Mouse (Mus musculus) skeletal muscle tissue, adult 2 months (tissue): ENCODE results near the gene Agbl3.
A peak's percentile ranks its signal among the peaks of the same experiment; 100 is the strongest.

ENCODE experiments used
- DNase-seq: peaks from one replicate; pipeline ENCODE4 v3.0.0-alpha.2; 2012; ENCODE audit warnings: low read depth, low spot score

The Agbl3 gene

DNA sequence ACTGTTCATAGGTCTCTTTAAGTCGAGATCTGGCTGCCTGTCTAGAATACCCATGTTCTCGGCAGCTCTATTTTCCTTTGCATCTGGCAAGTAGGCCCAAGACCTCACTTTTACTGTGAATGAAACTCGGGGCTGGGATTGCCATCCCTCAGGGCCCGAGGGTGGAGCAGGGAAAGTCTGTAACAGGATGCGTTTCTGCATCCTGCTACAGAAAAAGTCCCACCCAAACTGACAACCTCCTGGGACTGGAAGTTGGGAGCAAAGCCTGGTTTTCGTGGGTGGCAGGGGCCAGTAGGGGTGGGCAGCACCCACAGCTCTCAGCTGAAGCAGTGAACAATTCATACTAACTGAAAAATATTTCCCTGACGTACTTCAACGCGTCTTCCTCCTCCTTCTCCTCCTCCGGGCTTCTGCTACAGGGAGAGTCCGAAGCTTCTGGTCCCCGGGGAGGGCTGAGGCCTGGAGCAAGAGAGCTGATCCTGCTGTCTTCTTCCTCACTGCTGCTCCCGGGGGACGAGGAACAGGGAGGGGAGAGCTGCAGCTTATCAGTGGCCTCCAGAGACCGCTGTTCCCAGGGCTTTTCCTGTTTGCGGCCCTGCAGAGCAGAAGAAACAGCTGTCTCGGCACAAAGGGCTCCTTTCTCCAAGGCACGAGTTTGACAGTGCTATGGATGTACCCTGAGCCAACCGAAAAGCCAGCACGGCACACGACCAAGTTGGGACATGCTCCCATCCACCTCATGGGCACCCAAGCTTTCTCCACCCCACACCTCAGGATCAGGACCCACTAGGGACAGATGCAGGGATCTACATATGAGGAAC, 94.1 kb downstream of the Agbl3 start:
- DNase-seq = peak; percentile 78

DNA sequence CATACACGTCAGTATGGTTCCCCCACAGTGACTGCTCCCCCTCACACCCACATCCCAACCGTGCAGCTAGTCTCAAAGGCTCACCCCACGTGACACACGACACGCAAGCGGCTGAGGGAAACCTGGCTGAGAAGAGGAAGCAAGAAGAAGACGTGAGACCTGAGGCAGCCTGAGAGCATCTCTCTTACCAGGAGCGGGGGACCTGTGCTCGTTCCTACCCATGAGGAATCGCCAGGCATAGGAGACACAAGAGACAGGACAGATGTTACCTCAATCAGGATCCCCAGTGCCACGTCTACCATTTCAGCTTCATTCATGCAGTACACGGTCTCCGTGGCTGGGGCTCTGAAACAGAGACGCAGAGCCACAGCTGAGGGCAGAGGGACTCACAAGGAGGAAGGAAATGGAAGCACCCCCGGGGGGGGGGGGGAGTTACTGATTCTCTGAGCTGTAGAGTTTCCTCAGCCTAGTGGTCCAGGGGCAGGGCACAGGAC, 95.1 kb downstream of the Agbl3 start:
- DNase-seq = no peak

DNA sequence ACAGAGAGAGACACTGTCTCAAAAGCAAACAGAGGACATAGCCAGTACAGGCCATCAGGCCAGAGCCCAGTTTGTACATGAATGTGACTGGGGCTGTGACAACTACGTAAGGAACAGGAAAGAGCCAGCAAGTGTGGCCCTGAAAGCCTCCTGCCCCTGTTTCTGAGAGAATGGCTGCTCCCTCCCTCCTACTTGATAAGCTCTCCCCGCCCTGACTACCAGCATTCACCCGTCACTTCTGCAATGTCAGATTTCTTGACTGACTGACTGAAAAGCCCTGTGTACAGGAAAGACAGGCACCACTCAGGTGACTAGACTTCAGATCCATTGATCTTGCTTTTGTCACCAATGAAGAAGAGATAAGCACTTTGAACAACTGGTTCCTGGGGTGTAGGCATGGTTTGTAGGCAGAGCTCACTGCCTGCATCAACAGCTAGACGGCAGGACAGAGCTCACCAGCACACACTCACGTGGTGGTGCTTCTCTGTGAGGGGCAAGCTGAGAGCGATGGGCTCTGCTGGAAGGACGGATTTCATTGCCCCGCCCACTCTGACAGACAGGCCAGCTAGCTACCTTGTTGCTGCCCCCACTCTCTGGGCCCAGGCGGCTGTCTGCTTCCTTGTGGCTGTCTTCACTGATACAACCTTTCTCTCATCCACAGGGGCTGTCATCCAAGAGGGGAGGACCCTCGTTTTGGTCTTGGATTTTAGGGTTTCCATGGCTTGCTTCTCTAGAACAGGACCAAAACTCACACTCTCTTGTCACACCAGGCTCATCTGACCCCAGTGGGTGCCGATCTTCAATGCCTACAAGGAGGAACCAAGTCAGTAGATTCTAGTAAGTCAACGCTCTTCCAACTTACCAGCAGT, 96.0 kb downstream of the Agbl3 start:
- no peak for DNase-seq

DNA sequence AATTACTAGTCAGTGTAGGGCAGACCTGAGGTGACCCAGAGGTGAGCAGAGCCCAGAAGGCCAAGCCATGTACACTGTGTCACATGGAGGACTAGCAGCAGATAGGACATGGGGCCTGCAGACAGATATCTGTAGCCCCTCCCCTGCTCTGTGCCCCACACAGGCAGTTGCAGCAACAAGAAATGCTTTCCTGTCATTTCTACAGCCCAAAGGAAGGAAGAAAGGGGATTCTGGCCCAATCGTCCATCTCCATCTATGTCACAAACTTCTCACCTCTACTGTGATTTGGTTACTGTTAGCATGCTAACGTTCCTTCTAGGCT, 96.6 kb downstream of the Agbl3 start:
- no peak for DNase-seq

DNA sequence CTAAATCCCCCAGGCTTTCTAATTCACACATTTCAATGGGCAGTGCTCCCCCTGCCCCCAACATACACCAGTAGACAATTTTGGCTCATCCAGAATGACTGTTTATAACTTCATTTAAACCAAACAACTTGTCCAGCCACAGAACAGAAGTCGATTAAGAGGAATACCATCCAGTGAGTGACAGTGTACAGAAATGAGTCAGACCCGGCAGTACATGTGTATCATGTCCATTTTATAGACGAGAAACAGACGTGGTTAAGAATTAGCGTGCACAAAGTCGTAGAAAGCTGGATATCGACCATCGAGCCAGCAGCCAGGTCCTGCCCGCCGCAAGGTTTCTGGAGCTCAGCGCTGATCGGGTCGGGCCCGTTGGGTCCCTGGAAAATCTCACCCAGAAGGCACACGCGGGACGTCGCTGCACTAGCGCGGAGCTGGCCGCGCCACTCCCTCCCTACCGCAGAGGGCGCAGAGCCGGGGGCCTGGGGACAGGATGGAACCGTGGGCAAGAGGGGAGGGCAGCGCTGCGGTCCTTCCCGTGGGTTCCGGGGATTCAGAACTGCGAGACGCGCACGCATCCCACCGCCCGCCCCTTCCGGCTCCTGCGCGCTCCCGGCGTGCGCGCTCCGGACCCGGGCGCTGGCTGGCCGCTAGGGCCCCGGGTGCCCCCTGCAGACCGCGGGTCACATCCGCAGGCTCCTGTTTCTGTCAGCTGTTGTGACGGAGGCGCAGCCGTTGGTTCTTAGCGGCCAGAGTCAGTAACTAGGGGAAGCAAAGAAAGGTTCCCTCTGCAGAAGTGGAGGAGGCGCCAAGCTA, 97.5 kb downstream of the Agbl3 start, which contains the start of gene Cyren:
Gene Cyren, minus strand, starts transcription at position 552 of the 813 bp plus-strand sequence.
- DNase-seq = peak; percentile 91

DNA sequence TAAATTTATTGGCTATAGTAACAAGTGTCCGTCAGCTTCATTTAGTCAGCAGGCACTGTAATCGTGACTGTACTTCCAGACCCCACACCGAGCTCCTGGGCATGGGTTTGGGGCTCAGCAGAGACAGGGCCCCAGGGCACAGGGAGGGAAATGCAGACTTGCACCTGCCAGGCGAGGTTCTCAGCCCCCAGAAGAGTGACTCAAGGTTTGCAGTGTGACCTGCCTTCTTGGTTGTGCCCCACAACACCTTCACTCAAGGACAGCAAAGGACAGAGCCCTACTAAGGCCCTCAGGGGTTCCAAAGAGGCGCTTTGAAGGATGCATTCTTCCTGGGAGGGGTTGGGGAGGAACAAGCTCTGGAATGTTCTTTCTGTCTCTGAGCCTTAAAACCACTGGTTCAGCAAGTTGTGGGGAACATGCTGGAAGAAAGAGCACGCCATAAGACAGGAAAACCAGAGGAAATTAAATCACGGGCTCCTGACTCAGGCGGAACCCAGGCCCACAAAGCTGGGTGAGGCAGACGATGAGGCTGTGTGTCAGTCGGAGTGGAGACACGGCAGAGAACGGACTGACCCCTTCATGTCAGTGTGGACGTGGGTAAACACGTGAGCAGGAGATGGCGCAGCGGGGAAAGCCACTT, 99.0 kb downstream of the Agbl3 start:
- DNase-seq = no peak

DNA sequence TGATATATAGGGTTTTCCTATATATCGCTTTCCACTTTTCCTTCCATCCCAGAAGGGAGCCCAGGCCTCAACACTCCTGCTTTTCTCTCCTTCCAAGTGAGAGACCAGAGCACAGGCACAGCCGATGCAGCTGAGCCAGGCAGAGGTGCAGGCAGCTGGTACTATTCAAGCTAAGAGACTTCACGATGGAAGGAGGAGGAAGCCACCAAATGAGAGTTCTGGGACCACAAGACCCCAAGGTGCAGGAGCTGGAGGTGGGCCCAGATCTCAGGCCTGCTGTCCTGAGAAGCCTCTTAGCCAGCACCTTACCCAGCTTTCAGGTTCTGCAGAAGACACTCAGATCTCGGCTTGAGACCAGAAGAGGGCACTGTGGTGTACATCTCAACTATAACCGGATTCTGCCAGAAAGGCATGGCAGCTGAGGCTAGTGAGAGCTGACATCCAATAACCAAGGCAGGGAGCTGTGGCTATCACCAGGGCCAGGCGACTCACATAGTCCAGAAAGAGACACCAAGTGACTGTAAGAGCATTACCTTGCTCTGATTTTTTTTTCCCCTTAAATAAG, 99.8 kb downstream of the Agbl3 start:
- DNase-seq = no peak

DNA sequence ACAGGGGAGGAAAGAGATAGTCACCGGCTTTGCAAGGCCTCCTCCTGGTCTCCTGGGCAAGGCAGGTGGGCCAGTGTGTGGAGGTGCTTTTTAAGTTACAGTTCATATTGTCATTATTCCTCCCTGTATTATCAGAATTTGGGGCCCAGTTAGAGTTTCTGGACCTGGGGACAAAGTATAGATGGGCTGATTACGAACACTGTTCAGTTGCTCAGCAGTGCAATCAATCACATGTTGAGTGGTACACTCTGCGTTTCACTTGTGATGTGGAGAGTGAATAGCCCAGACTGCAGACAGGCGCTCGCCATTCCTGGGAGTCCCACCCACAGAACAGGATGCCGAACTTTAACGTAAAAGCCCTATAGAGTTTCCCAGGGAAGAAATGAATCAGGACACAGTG, 104.5 kb downstream of the Agbl3 start:
- DNase-seq = no peak

DNA sequence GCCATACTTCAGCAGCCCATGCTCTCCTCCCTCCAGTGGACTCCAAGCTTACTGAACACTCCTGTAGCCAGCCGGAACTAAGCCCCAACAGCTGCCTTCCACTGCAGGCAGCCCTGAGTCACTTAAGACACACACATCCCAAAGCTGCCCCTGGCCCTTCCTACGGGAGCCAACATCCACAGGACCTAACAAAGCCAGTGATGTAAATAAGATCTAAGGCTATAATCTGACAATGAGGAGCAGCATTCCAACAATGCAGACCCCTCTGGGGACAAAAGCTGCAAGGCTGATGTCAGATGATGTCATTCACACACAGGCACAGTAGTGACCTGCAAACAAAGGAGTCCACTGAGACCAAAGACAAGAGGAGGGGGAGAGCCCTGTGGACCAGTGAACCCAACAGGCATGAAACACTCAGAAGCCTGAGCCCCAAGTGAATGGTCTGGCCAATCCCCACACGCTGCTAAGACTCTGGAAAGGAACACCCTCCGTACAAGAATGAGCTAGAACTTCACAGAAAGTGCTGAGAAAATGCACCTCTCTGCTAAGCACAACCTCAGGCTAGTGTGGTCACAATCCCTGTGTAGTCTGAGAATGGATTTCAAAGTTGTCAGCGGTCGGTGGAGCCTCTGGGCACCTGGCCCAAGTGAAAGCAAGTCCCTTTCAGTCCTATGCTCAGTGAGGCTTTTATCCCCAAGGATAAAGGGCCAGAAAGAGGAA, 107.1 kb downstream of the Agbl3 start:
- no peak for DNase-seq

DNA sequence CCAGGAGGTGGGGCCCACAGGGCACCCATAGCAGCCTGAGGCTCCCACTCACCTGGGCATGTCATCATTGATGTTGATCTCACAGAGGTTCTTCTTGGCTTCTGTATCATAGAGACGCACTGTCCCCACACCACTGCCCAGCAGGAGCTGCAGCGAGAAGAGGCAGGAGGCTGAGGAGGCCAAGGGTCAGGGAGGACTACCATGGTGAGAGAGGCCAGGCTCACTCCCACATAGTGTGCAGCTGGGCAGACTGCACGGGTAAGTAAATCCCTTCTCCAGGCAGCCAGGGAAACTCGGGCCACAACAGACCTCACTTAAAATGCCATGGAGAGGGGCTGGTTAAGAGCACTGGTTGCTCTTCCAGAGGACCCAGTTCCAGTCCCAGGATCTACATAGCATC, 109.0 kb downstream of the Agbl3 start:
- DNase-seq = no peak

DNA sequence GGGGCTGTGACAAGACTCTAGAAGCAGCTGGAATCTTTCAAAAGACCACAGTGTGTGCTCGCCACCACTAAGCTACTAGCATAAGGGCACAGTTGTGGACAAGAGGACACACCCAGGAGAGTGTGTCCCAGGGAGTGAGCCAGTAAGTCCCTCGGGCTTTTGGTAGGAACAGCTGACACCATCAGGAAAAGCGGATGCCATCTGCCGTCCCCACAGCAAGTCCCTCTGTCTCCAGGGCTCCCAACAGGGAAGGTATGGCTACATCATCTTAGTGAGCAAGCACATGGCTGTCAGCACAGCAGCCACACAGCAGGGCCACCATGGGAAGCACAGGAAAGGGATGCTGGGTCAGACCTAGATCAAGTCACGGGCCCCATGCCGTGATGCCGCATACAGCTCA, 115.3 kb downstream of the Agbl3 start:
- no peak for DNase-seq

DNA sequence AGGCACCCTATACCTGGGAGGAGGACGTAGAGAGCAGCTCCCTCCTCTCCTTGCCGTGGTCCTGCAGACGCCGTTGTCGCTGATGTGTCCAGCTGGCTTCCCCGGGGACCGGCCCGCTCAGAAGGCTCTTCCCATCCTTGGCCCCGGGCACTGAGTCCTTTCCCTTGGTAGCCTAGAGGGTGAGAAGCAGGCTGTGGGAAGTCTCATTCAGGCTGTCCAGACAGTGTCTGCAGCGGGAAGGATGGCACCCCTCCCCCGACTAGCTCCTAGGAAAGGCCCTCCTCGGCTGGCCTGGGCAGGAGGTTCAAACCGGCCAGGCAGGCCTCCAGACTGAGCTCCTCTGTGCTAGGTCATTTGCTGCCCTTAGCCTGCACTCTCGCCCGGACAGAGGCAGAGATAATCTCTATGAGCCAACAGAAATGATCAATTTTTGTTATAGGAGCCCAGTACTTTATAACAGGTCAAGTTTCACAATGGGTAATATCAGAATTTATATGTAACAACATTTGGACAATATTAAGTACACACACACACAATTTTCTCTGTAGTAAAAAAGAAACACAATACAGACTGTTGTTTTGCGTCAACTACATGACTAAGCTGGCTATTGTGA, 116.0 kb downstream of the Agbl3 start:
- DNase-seq = no peak

DNA sequence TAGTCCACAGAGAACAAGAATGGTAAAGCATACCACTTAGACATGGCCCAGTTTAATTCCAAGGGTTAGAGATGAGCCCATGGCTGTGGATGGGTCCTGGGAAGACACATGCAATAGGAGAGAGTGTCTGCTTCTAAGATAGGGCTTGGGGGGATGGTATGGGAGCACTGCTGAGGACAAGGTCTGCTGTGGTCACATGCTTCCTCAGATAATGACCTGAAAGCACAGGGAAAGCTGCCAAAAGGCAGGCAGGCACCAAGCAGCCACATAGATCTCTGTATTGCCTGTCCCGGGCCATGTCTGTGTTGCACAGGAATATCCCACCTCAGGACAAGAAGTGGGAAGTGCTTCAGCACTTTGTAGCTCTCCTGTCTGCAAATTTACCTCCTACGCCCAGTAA, 118.9 kb downstream of the Agbl3 start:
- no peak for DNase-seq

DNA sequence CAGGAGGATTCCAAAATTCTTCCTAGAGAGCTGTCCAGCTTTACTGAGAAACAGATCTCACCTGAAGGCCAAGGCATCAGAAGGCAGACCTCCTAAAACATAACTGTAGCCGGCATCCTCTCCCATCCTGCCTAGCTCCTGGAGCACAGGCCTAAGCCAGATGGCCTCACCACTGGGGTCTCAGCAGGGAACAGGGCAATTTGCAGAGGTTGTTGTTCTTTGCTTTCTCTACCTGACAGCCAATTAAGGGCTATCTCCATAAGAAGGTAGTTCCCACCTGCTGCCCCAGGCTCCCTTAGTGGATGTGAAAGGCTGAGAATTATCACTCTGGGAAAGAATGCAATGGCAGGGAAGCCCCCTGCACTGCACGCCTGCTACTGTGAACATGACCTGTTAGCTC, 120.8 kb downstream of the Agbl3 start:
- DNase-seq = no peak

DNA sequence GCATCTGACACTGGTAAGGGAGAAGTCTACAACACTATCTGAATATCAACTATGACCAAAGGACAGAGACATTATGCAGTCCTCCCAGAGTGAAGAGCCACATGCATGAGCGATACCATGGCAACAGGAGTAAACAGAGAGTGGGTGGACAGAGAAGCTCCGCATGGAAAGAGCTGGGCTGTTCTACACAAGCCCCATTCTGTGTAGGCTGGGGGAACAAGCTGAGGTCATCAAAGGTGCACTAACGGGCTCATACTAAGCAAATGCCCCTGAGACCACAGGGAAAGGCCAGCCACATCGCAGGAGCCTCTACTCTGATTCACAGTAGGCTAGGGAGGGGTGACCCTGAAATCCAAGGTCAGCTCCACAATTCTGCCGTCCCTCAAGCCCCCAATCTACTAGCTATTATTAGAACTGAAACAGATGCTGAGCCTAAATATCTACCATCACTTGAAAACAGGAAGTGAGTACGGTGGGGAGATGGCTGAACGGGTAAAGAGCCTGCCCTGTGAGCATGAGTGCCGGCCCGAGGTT, 121.7 kb downstream of the Agbl3 start:
- DNase-seq = no peak

DNA sequence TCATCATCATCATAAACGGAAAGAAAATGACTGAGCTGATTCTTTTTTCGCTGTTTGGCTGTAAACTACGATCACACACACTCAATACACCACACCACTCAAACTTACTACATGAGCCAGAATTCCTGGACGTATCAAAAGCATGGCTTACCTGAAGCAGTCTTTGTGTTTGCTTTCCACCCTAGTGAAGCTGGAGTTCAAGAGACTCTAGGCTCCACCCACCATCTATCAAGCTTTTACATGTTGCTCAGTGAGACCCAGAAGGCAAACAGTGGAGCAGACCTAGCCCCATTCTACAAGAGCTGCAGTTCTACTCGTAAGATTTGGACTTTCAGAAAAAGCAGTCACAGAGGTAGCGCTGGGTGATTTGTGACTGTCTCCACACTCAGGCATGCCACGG, 122.3 kb downstream of the Agbl3 start:
- no peak for DNase-seq

DNA sequence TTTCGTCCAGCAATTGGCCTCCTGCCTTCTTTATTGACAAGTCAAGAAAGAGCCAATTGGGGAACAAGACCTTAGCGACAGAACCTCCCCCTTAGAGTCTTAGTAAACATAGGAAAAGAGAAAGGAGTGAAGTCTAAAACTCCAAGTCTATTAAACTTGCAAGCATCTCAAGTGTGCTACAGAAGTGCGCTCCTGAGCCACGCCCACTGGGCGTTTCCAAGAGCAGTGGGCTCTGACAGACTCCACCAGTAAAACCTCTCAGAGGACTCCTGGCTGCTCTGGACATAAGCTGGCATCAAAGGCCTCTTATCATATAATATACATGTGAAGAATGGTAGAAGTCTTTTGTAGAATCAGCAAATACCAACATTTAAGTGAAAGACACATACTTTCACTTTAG, 123.2 kb downstream of the Agbl3 start:
- no peak for DNase-seq

DNA sequence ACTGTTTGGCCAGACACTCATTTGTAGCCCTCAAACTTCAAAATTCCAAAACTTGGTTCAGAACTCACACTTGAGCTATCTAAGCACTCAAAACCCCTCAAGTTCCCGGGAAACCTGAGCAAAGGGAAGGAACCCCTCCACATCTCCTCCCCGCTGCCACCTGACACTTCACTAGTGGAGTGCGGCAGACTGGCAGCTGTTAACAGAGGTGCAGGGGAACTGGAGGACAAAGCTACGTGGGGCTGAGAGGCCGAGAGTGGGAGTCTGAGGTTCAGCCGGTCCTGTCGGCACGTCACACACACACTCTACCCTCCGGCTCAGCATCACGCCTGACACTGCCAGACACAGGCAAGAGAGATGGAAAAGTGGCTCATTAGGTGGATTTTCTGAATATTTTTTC, 123.6 kb downstream of the Agbl3 start:
- no peak for DNase-seq

DNA sequence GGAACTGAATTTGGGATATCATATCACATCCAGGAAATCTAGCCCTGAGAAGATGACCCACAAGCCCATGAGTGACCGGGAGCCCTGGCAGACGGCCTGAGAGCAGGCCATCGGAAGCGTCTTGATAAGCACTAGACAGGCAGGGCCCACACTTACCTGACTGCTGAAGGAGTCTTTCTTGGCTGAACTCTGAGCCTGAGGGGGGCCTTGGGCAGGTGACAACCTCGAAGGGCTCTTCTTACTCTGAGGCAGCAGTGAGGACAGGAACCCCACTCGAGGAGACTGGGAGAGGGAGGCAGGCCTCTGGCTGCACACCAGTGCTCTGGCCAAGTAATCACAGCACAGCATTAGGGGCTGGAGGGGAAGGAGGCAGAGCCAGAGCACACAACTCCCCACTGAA, 124.1 kb downstream of the Agbl3 start:
- no peak for DNase-seq

DNA sequence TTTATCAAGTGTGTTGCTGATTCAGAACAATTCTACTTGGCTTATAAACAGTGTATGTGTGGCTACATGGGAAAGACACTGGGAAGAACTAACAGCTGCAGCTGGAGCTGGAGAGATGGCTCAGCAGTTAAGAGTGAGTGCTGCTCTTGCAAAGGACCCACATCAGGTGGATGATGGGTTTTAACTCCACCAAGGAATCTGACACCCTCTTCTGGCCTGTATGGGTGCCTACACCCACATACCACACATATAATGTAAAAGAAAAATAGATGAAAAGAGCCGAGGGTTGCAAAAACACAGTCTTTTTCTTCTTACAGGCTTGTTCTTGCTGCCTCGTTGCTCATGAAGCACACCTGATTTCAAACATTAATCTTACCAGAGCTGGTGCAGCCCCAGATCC, 125.9 kb downstream of the Agbl3 start:
- DNase-seq = no peak
